28 mouse cellular contexts compared by ENCODE assay signal in genomic region chr10:41994578-41994977, GRCm38 (mm10). TPM values are rescaled to one million over a fixed set of nuclear protein-coding genes. Genes with fewer than 3 reads are reported as not detected.
"Had no signal": no experiment of that assay in that cellular context is flagged by ENCODE, and none has a peak within 500 bp of the region (broad histone marks: within the 10 kb centered on the region; RNA-seq: fewer than 3 reads in every experiment).

No protein-coding gene starts in this region.

- H3K9me3 ChIP-seq: embryonic facial prominence, embryonic 10.5 days; embryonic facial prominence, embryonic 12.5 days; embryonic facial prominence, embryonic 13.5 days; embryonic facial prominence, embryonic 15.5 days; forebrain, embryonic 10.5 days; forebrain, embryonic 12.5 days; forebrain, embryonic 13.5 days; forebrain, embryonic 15.5 days had no signal

- H3K4me3 ChIP-seq: embryonic facial prominence, embryonic 10.5 days; embryonic facial prominence, embryonic 12.5 days; embryonic facial prominence, embryonic 13.5 days; embryonic facial prominence, embryonic 15.5 days; erythroblast, embryonic 14.5 days; forebrain, embryonic 10.5 days; forebrain, embryonic 12.5 days; forebrain, embryonic 13.5 days; forebrain, embryonic 15.5 days; gastrocnemius, adult 2 months had no signal

- H3K4me1 ChIP-seq: embryonic facial prominence, embryonic 12.5 days had no signal

- ATAC-seq: forebrain, embryonic 13.5 days; forebrain, embryonic 14.5 days; forebrain, embryonic 15.5 days; forebrain, embryonic 16.5 days had no signal

- H3K36me3 ChIP-seq: embryonic facial prominence, embryonic 10.5 days; embryonic facial prominence, embryonic 12.5 days; embryonic facial prominence, embryonic 13.5 days; forebrain, embryonic 10.5 days; forebrain, embryonic 12.5 days; forebrain, embryonic 15.5 days had no signal

- H3K27ac ChIP-seq: embryonic facial prominence, embryonic 10.5 days; embryonic facial prominence, embryonic 12.5 days; embryonic facial prominence, embryonic 13.5 days; embryonic facial prominence, embryonic 15.5 days; forebrain, embryonic 10.5 days; forebrain, embryonic 12.5 days; forebrain, embryonic 13.5 days; forebrain, embryonic 15.5 days; gastrocnemius, adult 2 months had no signal

- H3K27me3 ChIP-seq: embryonic facial prominence, embryonic 12.5 days; embryonic facial prominence, embryonic 15.5 days; forebrain, embryonic 15.5 days had no signal

- H3K9ac ChIP-seq: embryonic facial prominence, embryonic 12.5 days; embryonic facial prominence, embryonic 13.5 days; embryonic facial prominence, embryonic 15.5 days; forebrain, embryonic 12.5 days; forebrain, embryonic 13.5 days; forebrain, embryonic 15.5 days; forebrain, postnatal 0 days had no signal

- DNase-seq: cerebellum, adult 18-20 months; cerebellum, adult 2 months; cerebellum, adult 8-10 months; cerebellum, adult 9-10 months; cerebellum, adult 9-11 months; cerebellum, postnatal 10 days; cerebellum, postnatal 14 days; cerebellum, postnatal 25 days; cerebellum, postnatal 36 days; embryo, embryonic 11 days; forebrain, postnatal 0 days; gastrocnemius, adult 2 months; gastrocnemius, postnatal 10 days; gastrocnemius, postnatal 14 days; gastrocnemius, postnatal 25 days; gastrocnemius, postnatal 36 days; heart, adult 18-20 months had no signal

- H3K4me2 ChIP-seq: embryonic facial prominence, embryonic 12.5 days; embryonic facial prominence, embryonic 13.5 days; embryonic facial prominence, embryonic 15.5 days; forebrain, embryonic 12.5 days; forebrain, embryonic 13.5 days; forebrain, embryonic 15.5 days had no signal

RNA-seq across cellular contexts. Expression of gene Armc2, which starts 23.7 kb away (rescaled TPM):
- polyA plus RNA-seq: erythroblast, embryonic 14.5 days had no signal
